Mouse (Mus musculus) kidney, embryonic 14.5 days (tissue): Measurements from ENCODE around the gene Pabpn1l. TPM values are rescaled to one million over a fixed set of nuclear protein-coding genes. Genes with fewer than 3 reads are reported as not detected.

Source experiments
- ATAC-seq: fragments of 200-750 bp; cut with Nextera tagmentation; 2 replicates; pipeline ENCODE4 v1.8.0; 2017; ENCODE audit warnings: moderate number of reproducible peaks, mild to moderate bottlenecking, moderate TSS enrichment, moderate library complexity; ENCODE audit not compliant: low FRiP score, low TSS enrichment
- H3K27ac ChIP-seq: fragments of 300-500 bp; sonication (generic); 2 replicates; pipeline ENCODE4 v1.5.1; 2014; ENCODE audit warnings: low read depth, mild to moderate bottlenecking, low read length, moderate library complexity, mixed read lengths
- H3K27me3 ChIP-seq: fragments of 300-500 bp; sonication (generic); 2 replicates; pipeline ENCODE4 v1.6.1; 2014; ENCODE audit warnings: mild to moderate bottlenecking, low read length; ENCODE audit not compliant: control insufficient read depth, insufficient read depth
- H3K36me3 ChIP-seq: fragments of 300-500 bp; sonication (generic); 2 replicates; pipeline ENCODE4 v1.6.1; 2014; ENCODE audit warnings: low read length, mixed read lengths; ENCODE audit not compliant: control insufficient read depth, insufficient read depth
- H3K4me1 ChIP-seq: fragments of 300-500 bp; sonication (generic); 2 replicates; pipeline ENCODE4 v1.6.1; 2014; ENCODE audit warnings: low read length, mixed read lengths; ENCODE audit not compliant: control insufficient read depth, insufficient read depth
- H3K4me2 ChIP-seq: fragments of 300-500 bp; sonication (generic); replicated peaks from 2 replicates; pipeline ENCODE4 v1.6.1; 2014; ENCODE audit warnings: low read depth, mild to moderate bottlenecking, low read length
- H3K4me3 ChIP-seq: fragments of 300-500 bp; sonication (generic); 2 replicates; pipeline ENCODE4 v1.5.1; 2014; ENCODE audit warnings: mild to moderate bottlenecking, low read length
- H3K9ac ChIP-seq: fragments of 300-500 bp; sonication (generic); 2 replicates; pipeline ENCODE4 v1.6.1; 2014; ENCODE audit warnings: low read depth, mild to moderate bottlenecking, low read length, moderate library complexity
- H3K9me3 ChIP-seq: fragments of 300-500 bp; sonication (generic); 2 replicates; pipeline ENCODE4 v1.6.1; 2016; ENCODE audit warnings: low read length; ENCODE audit not compliant: control insufficient read depth
- WGBS: fragments of 180-500 bp; shearing (Covaris S2); extraction: QIAGEN DNeasy Blood & Tissue Kit; methylation state at CpG from one replicate; pipeline ENCODE4 v1.1.7; 2014; 5-methylcytosine and 5-hydroxymethylcytosine counted together
- polyA plus RNA-seq: library from polyadenylated mRNA; unstranded; fragments of >200 nt; fragmentation: Nextera tagmentation; extraction: Ambion mirVana; gene quantifications from 2 replicates; pipeline ENCODE4 v1.2.1, GENCODE M21; 2014

Pabpn1l gene
- polyA plus RNA-seq, 1 experiment from 2014 or later: not detected

DNA sequence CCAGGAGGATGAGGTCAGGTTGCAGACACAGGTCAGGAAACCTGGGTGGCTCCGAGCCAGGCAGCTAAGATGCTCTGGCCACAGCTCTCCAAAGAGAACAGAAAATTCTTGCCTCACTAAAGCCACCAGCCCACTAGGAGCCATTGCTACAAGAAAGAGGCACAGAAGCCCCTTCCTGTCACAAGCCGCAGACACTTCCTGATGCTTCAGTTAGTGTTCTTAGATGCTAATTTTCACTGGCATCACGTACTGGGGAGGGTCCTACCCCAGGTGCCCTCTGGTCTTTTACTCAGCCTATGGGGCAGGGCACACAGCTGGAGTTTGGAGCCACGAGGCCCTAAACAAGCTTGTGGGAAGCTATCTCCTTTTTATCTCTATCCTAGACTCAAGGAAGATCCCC, 26.5 kb downstream of the Pabpn1l start:
- WGBS: 57% methylated on average over 4 of the region's 4 CpGs
- H3K4me3 ChIP-seq: no peak overlapping the region
- no peak for ATAC-seq

DNA sequence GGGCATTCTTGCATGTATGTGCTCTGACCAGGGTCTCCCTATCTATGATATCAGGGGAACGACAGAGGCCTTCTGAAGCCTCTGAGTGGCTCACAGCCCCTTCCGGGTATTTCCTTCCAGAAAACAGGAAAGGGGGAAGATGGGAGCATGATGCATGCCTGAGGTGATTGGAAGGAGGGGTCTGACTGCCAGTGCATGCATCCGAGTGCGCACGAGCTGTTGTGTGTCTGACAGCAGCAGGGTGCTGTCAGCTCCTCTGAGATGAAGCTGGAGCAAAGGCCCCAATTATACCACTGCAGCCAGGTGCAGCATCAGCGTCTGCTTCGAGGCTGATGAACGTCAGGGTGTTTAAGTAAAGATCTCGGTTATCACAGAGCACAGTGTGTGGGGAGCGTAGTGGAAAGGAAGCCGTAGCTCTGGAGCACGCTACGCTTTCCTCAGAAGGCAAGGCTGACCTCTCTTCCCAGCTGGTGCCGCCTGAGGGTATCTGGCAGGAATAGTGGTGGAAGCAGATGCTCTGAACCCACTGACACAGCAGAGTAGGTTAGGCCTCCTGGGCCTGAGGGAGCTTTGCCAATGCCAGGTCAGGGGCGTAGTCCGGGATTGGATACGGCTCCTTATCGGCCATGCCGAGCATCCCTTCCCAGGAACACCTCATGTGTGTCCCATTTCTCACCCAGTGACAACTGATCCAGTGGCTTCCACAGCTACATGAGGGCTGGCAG, 28.6 kb downstream of the Pabpn1l start:
- H3K9me3 ChIP-seq: no peaks in the 10 kb centered on the region
- H3K27ac ChIP-seq: no peak overlapping the region
- ATAC-seq: no peak
- H3K27me3 ChIP-seq: no peaks in the 10 kb centered on the region
- WGBS: 77% methylated on average over 19 of the region's 19 CpGs
- H3K9ac ChIP-seq: no peak overlapping the region
- no peaks in the 10 kb centered on the region for H3K4me1 ChIP-seq
- H3K36me3 ChIP-seq: peaks cover 3% of the 10 kb centered on the region; the same call in 1 of the 2 replicates
- no peak overlapping the region for H3K4me2 ChIP-seq
- H3K4me3 ChIP-seq: no peak overlapping the region

More for the DNA sequence above, 26.5 kb downstream of the Pabpn1l start:
- no peaks in the 10 kb centered on the region for H3K4me1 ChIP-seq
- H3K27ac ChIP-seq: no peak overlapping the region
- H3K9ac ChIP-seq: no peak overlapping the region
- peaks cover 3% of the 10 kb centered on the region; the same call in 1 of the 2 replicates for H3K36me3 ChIP-seq
- no peaks in the 10 kb centered on the region for H3K27me3 ChIP-seq
- H3K9me3 ChIP-seq: no peaks in the 10 kb centered on the region
- H3K4me2 ChIP-seq: no peak overlapping the region

DNA sequence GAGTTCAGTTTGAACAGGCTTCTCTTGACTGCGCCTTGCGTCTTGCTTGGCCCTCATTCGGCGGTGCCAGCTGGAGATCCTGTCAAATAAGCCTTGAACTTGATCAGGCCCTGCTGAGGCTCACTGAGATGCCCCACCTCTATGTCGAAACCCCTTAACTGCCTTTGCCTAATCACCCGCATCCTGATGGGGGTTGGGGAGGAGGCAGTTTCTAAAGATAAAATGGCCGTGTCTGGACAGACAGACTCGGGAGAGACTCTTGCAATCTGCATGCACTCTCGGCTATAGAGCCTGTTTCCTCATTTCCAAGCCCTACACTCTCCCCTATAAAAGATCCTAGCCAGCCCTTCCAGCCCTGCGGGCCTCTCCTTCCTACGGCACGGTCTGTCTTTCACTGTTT, 29.3 kb downstream of the Pabpn1l start:
- no peak for ATAC-seq
- Histone ChIP-seq H3K9me3 (no peaks in the 10 kb centered on the region), H3K27ac (no peak overlapping the region), H3K27me3 (no peaks in the 10 kb centered on the region), H3K9ac (peak overlapping the region; percentile 23; the same call in 1 of the 2 replicates), H3K36me3 (no peaks in the 10 kb centered on the region; the same call in 1 of the 2 replicates), H3K4me2 (no peak overlapping the region), H3K4me1 (no peaks in the 10 kb centered on the region), H3K4me3 (no peak overlapping the region)
- 50% methylated on average over 12 of the region's 12 CpGs for WGBS

DNA sequence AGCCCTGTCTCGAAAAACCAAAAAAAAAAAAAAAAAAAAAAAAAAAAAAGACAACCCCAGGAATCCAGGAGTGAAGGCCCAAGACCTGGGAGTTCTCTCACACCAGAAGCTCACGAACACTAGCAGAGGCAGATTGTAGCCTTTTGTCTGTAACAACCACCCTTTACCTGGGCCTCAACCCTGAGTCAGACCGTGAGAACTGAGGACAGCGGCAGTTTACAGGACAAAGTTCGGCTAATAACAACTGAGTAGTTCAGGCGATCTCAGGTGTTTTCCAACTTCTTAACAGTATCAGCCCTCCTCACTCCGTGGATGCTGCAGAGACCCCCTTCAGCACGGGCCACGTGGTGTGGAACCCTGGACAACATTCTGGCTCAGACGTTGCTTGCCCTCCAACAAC, 35.8 kb downstream of the Pabpn1l start:
- Histone ChIP-seq H3K4me2 (no peak overlapping the region), H3K4me3 (no peak overlapping the region), H3K9ac (no peak overlapping the region), H3K9me3 (no peaks in the 10 kb centered on the region), H3K4me1 (no peaks in the 10 kb centered on the region), H3K27ac (no peak overlapping the region), H3K27me3 (no peaks in the 10 kb centered on the region), H3K36me3 (no peaks in the 10 kb centered on the region)
- ATAC-seq: no peak
- 81% methylated on average over 10 of the region's 10 CpGs for WGBS

DNA sequence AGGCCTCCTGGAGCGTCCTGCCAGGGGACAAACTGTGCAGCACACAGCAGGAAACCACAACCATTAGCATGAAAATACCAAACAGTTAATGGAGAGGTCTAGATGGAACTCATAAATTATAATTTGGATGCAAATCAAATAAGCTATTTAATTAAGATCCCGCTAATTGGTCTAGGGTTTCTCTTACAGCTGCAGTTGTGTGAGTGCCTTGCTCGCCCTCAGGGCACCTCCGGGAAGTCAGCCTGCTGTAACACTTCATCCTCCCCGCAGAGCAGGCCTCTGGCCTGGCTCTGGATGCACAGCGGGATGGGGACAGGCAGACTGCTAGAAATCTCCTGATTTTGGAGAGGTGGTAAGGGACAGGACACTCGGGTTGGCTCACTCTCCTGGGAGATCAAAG, 36.4 kb downstream of the Pabpn1l start:
- Histone ChIP-seq H3K9me3 (no peaks in the 10 kb centered on the region), H3K4me1 (no peaks in the 10 kb centered on the region)
- WGBS: 53% methylated on average over 7 of the region's 7 CpGs

DNA sequence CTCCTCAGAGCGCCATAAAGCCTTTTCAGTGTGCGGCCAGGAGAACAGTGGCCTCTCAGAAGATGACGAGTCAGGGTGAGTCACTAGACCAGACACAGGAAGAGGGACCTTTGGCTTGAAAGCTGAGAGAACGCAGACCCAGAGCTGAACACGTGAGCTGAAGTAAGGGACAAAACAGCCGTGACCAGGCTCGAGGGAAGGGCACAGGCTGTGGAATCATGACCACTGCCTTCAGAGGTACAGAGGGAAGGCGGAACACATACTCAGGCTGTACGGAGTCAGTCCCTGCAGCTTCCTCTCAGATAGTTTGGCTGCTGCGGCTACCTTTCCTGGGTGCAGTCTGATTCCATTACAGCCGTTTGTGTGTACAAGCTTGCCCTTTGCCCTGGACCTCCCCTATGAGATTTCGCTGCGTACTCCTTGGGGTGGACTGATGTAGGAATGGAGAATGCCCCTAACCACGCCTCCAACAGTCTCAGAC, 37.1 kb downstream of the Pabpn1l start:
- no peaks in the 10 kb centered on the region for H3K36me3 ChIP-seq
- H3K9ac ChIP-seq: no peak overlapping the region
- no peaks in the 10 kb centered on the region for H3K9me3 ChIP-seq
- H3K27me3 ChIP-seq: no peaks in the 10 kb centered on the region
- H3K27ac ChIP-seq: peak overlapping the region; percentile 37; the same call in 1 of the 2 replicates
- H3K4me1 ChIP-seq: no peaks in the 10 kb centered on the region
- 39% methylated on average over 14 of the region's 14 CpGs for WGBS
- H3K4me2 ChIP-seq: no peak overlapping the region
- ATAC-seq: no peak
- no peak overlapping the region for H3K4me3 ChIP-seq

More for the DNA sequence above, 36.4 kb downstream of the Pabpn1l start:
- H3K36me3 ChIP-seq: no peaks in the 10 kb centered on the region
- H3K27me3 ChIP-seq: no peaks in the 10 kb centered on the region
- ATAC-seq: no peak
- H3K4me3 ChIP-seq: no peak overlapping the region
- no peak overlapping the region; the same call in 1 of the 2 replicates for H3K9ac ChIP-seq
- no peak overlapping the region for H3K4me2 ChIP-seq
- no peak overlapping the region for H3K27ac ChIP-seq

DNA sequence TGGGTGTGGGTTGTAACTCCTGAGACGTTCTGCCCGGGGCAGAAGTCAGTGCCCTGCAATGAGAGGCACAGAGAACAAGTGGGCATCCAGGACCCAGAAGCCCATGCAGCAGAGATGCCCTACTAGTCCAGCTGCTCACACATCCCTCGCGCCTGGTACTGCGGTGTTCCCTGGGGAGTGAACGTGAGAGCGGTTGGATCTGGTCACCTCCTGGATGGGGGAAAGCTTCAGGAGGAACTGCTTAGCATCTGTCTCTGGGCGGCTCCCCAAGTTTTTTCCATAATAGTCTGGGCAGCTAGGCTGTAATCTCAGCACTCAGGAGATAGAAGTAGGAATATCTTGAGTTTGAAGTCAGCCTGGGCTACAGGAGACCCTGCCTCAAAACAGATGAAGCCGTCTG, 37.6 kb downstream of the Pabpn1l start:
- 84% methylated on average over 9 of the region's 9 CpGs for WGBS
- H3K27ac ChIP-seq: no peak overlapping the region

DNA sequence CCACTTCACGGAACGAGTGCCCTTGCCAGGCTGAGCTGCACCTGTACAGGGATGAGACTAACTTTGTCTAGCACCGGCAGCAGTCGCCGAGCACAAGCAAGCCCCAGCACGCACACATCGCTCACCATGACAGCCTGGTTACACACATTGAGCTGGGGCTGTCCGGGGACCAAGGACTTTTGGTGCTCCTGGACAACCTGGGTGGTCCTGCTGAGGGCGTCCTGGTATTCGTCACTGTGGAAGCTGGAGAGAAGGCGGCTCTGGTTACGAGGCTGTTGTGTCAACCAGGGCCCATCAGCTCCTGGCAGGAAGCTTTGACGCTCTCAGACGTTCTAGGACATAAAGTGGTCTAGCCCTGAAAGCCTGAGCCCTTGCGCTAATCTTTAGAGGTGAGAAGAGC, 41.6 kb downstream of the Pabpn1l start:
- Histone ChIP-seq H3K27me3 (no peaks in the 10 kb centered on the region), H3K36me3 (no peaks in the 10 kb centered on the region), H3K4me3 (no peak overlapping the region), H3K4me1 (peaks cover 12% of the 10 kb centered on the region), H3K4me2 (no peak overlapping the region), H3K27ac (no peak overlapping the region), H3K9me3 (no peaks in the 10 kb centered on the region), H3K9ac (no peak overlapping the region)
- ATAC-seq: no peak
- WGBS: 46% methylated on average over 15 of the region's 15 CpGs

More for the DNA sequence above, 37.6 kb downstream of the Pabpn1l start:
- Histone ChIP-seq H3K9me3 (no peaks in the 10 kb centered on the region), H3K4me3 (no peak overlapping the region), H3K36me3 (no peaks in the 10 kb centered on the region), H3K27me3 (no peaks in the 10 kb centered on the region), H3K9ac (no peak overlapping the region), H3K4me1 (no peaks in the 10 kb centered on the region; the same call in 1 of the 2 replicates), H3K4me2 (no peak overlapping the region)
- no peak for ATAC-seq

DNA sequence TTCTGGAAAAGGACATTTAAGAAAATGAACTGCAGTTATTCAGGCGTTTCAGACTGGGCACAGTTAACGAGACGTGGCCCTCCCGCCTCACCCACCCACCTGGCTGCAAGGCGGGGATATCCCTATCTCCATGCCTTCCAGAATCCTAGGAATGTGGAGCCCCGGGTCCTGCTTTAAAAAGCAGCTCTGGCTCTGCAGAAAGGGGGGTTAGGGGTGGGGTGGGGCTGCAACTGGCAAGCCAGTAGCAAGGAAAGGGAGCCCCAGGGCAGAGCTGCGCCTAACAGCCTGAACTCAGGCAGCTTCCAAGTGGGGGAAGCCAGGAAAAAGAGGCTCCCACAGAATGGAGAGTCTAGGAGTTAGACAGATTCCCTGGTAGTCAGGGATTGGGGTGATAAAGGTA, 43.3 kb downstream of the Pabpn1l start:
- no peak for ATAC-seq
- H3K9ac ChIP-seq: no peak overlapping the region
- WGBS: 24% methylated on average over 7 of the region's 7 CpGs
- no peak overlapping the region for H3K27ac ChIP-seq
- H3K4me3 ChIP-seq: no peak overlapping the region
- no peaks in the 10 kb centered on the region for H3K9me3 ChIP-seq
- peaks cover 29% of the 10 kb centered on the region for H3K4me1 ChIP-seq
- H3K27me3 ChIP-seq: no peaks in the 10 kb centered on the region
- H3K36me3 ChIP-seq: peaks cover 4% of the 10 kb centered on the region; the same call in 1 of the 2 replicates
- H3K4me2 ChIP-seq: no peak overlapping the region
